Mouse (Mus musculus): ENCODE measurements at regions not wholly inside any gene's neighbourhood (a gene's known extent, or its start where the extent isn't known, plus 50 kb on each side); places are given as distances from the start of the nearest gene placed in this dataset.

DNA sequence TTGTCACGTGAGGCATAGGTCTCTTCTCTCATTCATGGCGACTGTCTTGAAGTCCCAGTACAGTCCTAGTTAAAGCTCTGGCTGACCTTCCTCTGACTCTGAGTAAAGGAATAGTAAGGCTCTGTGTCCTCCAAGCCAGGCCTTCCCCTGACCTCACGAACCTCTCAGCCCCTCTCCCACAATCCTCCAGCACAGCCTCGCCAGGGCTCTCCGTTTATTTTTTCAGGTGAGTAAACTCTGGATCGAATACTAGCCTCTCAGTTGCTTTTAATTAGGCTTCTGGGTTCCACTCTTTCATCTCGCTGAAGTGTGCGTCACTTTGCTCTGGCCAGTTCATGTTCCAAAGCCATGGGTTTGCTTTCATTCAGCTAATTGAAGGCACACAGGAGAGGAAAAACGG lies 133.8 kb downstream of the Mylk4 start:
- no peak for DNase-seq (ENCODE audit: low spot score in 2 of 2)

DNA sequence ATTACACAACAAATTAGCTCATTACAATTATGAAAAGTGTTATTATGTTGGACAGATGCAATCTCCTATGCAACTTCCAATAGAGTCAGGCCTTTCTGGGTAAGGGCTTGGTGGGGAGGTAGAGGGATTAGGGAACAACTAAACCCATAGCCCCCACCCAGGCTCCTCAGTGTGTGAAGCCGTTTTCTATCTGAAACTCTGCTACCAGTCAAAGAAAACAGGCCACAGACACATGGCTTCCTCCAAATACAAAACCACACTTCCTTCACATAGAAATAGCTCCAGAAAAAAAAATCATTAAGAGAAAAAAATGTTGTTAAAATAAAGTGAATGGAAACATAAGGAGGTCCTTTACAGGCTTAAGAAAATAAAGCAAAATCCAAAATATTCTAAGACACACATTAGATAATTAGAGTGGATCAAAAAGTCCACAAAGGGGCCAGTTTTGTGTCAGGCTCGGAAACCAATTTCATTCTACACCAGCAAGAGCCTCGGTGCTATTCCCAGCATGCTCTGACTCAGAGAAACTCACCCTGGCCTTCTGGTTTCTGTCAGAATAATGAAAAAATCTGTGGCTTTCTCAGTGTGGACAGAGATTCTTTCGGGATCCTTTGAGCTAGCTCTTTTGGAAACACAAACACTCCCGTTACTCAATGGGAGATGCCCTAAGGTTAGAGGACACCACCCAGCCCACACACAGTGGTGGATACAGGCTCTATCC lies 140.6 kb downstream of the Mylk4 start:
- no peak for DNase-seq (ENCODE audit: low spot score in 2 of 2)

DNA sequence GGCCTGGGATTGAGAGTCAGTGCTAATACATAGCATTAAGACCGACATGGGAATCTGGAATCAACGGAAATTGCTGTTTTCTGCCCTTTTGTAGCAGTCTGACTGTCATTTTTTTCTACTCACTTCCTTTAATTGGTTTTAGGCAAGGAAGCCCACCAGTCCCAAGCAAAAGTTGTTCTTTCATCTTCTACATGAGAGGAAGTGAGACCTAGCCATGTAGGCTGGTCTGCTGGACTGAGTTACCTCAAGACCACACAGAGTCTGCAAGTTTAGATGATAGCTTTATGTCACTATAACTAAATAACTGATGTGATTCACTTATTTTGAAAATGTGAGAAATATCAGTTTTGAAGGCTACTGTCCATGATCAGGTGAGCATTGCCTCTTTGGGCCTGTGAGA lies 142.8 kb downstream of the Mylk4 start:
- no peak for DNase-seq (ENCODE audit: low spot score in 2 of 2)

DNA sequence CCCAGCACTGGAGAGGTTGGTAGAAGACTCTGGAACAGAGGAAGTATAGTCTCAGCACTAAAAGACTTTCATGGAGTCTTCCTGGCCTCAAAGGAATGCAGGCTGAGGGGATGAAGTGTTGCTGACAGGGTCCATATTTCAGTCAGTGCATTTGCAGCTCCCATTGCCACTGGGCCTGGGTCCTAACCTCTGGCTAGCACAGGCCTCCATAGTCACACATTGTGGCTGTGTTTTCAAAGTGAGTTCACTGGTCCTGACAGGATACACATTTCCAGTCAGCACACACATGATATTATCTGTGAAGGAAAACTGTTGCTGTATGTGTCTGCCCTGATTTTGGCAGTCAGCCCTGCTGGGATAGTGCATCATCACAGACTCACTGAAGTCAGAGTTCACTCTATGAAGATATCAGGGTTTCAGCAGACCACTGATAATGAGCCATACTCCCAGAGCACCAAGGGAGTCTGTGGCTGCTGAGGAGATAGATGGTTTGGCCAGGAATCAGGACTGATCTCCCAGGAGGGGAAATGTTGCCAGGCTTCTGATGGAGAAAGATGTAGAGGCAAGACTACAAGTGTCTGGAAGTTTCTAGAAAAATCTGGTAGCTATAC lies 153.5 kb downstream of the Mylk4 start:
- peak in 1 of 2 experiments; percentile 9 for DNase-seq (ENCODE audit: low spot score in 2 of 2)

DNA sequence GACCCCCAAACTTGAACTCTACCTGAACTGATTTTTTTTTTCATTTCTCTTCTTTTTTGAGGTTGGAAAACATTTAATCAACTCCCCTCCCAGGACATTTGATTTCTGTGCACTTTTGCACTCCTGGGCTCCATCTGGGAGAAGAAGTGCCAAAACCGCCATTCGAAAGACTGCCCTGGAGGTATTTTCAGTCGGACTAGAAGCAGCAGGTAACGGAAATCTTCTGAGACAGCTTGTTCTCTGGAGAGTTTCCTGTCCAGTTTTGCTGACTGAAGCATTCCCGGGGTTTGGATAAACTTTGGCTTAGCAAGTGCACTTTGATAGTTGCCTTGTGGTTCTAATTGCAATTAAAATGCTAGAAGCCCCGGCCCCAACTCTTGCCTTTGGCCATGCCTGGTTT lies 169.8 kb downstream of the Mylk4 start:
- no peak for DNase-seq (ENCODE audit: low spot score in 2 of 2)

DNA sequence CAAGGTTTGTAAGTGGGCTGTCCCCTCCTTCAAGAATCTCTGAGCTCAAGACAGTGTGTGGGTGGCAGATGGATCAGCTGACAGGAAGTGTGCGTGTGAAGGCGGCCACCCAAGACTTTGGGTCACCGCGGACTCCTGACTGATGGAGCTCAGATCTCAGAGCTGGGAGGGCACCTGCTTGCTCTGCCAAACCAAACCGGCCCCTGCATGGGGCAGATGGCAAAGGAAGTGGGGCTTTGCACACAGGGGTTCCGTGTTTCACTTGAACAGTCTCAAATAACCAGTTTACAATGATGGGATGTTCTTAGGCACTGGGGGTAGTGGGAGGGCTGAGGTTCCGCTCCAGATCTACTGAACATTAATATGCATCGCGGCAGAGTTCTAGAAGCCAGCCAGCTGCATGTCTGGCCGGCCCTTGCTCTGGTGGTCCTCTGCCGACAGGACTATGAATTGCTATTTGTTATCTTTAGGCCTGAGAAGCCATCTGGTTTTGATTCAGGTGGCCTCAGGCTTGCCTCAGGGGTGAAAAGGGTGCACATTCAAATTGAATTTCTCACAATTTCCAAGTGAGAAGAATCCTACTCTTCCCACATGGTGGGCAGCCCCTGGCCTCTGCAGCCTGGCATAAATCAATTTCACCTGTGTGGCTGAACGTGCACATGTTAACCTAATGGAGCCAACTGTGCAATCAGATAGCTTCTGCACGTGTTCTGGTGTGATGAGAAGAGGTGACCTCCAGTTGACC lies 172.0 kb downstream of the Mylk4 start:
- DNase-seq (ENCODE audit: low spot score in 2 of 2), result no peak

DNA sequence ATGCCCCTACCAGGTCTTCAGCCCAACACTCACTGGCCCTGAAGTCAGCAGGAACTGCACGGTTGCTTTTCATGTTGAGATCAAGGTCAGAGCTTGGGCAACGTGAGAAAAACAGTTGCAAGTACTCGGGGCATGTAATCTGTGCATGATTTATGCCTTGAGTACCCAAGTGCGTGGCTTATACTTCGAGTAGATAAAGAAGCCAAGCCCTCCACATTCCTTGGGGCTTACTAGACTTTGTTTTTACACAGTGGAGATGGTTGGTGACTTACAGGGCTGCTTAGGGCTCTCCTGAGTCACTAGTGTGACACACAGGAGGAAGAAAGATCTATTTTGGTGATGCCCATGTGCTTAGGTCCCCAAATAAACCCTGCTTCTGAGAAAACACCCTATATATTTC lies 172.8 kb downstream of the Mylk4 start:
- DNase-seq (ENCODE audit: low spot score in 2 of 2), result peak; percentile 33 to 42

DNA sequence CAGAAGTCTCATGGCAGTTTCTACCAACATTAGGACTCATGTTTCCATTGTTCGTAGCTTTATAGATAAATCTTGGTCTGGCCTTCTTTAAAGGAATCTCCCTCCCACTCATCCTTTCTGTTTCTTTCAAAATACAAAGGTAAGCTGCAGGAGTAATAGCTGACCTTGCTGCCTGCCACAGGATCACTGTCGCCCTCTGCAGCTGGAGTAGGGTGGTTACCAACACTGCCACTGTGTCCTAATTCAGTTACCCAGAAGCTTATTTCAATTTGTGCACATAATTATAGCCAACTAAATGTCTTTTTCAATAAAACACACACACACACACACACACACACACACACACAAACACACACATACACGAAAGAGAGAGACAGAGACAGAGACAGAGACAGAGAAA lies 175.3 kb downstream of the Mylk4 start:
- no peak for DNase-seq (ENCODE audit: low spot score in 2 of 2)

DNA sequence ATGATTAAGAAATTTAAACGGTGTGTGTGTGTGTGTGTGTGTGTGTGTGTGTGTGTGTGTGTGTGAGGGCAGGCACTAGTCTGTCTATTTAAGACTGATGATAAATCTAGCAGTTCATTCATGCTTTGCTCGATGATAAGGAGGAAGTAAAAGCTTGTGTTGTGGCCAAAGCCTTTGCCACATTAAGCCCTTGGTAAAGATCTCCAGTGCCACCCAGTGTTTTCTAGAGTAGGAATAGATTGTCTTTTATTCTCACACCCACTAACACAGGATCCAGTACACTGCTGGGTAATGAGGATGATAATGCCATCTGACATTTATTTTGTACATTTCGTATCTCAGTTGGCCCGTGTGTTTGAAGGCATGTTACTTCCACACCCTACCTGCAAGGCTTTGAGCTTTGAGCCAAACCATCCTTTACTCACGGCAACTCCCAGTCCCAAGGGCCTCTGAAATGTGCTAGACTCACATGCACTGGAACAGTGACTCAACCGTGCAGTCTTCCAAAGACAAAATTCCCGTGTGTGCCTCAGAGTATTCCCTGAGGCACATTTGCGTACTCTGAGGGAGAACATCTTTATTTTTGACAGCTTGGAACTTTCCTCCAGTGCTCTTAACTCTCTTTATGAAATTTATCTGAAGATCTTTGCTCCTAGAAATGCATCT lies 179.7 kb downstream of the Mylk4 start:
- DNase-seq (ENCODE audit: low spot score in 2 of 2), result no peak

DNA sequence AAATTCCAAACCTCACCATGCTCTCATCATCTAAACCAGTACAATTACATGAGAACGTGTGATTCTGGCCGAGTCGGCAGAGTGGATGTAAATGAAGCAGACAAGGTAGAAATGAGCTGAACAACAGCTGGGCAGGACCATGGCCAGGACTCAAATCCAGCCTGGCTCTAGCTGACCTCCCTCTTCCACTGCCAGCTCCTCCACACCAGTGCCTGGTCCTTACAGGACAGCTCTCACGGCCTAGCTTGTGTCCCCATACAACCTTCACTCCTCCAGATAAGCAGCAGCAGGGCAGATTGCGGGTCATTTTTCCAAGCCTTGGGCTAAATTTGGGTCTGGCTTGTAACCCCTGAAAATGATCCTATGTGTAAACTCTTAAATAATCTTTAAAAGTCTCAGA lies 182.4 kb downstream of the Mylk4 start:
- DNase-seq (ENCODE audit: low spot score in 2 of 2), result no peak

DNA sequence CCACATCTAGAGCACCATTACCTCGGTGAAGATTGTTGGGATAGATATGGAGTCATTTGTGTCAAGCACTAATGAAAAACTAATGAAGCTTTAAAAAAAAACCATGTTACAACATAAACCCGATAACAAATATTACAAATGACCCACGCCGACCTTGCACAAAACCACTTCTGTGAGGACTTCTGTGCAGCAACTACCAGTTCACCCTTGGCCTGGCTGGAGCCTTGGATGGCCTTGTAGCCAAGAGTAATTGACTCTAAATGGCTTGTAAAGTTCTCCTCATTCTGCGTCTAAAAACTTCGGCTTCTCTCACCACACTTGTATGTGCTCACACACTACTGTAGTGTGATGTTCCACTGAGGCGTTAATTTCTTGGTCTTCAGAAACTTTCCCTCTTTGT lies 190.1 kb downstream of the Mylk4 start:
- DNase-seq (ENCODE audit: low spot score in 2 of 2), result no peak

DNA sequence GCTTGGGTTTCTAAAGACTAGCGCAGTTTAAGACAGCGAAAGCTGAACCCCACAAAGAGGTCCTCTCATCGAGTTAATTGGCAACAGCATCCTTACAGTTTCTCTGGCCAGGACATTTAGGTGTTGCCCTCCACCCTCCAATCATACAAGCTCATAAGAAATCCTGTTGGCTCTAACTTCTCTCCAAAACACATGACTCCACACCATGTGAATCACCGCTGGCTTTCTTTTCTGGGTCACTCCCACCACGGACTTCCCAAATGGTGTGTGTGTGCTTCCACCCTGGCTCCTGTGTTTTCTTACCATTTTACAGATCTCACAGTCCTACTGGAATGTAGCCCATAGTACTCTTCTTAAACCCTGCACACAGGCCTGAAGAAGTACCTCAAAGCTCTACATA lies 190.6 kb downstream of the Mylk4 start:
- no peak for DNase-seq (ENCODE audit: low spot score in 2 of 2)

DNA sequence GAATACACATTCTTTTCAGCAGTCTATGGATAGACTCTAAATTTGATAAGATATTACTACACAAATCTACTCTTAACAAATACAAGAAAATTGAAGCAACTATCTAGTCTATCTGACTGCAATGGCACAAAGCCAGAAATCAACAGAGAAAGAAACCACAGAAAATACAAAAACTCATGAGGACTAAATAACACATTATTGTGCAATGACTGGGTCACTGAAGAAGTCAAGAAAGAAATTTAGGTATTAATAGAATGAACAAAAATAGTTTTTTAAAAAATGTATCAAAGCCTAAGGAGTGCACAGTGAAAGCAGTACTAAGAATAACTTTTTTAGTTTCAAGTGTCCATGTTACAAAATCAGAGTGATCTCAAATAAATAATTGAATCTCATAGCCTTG lies 202.2 kb downstream of the Mylk4 start:
- no peak for DNase-seq (ENCODE audit: low spot score in 2 of 2)

DNA sequence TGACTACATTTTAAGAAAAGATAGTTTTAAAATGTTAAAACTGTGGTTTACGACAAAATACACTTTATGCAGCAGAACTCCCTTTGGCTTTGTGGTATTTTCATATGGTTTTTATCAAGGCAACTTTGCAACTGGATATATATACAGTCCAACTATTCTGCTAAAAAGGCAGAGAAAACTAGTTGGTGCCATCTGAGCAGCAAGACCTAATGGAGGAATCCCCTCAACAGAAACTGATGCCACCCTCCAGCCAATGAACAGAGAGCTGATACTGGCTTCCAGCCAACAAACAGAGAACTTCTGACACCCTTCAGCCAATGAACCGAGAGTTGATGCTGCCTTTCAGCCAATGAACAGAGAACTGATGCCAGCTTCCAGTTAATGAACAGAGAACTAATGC lies 215.9 kb downstream of the Mylk4 start:
- no peak for DNase-seq (ENCODE audit: low spot score in 2 of 2)

DNA sequence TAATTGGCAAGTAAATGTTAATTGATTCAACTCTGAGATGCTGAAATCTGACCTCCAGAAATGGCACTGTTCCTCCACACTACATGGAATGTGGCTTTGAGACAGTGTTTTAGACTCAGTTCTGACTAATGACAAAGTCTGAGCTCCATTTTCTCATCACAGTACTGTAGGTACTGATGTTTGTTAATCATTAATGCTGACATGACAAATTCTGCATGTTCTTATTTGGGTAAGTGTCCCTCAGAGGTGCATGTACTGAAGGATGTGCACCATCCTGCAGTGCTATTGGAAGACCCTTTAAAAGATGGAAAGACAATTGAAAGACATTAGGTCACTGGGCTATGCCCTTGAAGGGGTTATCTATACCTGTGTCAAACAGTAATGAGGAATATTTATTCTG lies 222.1 kb upstream of the Gmds start:
- DNase-seq (ENCODE audit: low spot score in 2 of 2), result no peak

DNA sequence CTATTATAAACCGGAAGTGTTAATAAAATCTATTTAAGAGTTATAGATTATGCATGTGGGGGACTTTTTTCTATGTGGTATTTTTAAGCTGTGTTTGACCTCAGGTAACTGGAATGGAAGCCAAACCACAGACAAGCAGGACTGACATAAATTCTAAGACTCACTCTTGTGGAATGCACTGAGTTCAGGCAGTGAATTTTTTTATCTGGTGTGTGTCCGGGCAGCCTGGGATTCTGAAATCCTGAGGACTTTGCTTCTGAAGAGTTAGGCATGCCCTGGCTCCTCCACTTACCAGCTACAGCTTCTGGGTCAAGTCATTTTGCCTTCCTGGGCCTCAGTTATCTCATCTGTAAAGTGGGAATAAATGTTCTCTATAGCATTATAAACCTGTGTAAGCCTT lies 217.9 kb upstream of the Gmds start:
- DNase-seq (ENCODE audit: low spot score in 2 of 2), result no peak

DNA sequence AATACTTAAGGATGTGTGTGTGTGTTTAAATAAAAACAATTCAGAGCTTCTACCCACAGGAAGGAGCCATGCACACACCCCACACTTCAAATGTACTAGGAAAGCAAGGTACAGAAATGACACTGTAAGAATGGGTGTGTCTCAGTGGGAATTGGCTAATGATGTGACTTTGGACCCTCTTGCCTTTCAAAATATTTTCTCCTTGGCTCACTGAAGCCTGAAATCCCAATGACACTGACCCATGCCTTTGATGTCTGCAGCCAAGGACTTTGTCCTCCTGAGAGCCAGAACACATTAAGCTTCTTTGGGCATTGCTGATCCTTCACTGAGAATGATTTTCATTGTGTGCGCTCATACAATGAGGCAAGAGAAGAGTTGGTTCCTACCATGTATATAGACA lies 216.5 kb upstream of the Gmds start:
- DNase-seq (ENCODE audit: low spot score in 2 of 2), result no peak

DNA sequence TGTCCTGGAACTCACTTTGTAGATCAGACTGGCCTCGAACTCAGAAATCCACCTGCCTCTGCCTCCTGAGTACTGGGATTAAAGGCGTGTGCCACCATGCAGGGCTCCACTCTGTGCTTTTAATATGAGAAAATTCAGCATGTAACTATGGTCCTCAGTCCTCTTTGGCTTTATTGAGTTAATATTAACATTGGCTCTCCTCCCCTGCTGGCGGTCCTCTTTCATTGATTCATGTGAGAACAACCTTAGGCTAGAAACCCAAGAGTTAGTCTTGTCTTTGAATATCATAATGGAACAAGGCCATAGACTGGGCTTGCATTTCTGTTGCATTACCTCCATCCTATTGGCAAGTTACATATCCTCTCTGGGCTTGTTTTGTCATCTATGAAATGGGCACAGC lies 216.1 kb upstream of the Gmds start:
- no peak for DNase-seq (ENCODE audit: low spot score in 2 of 2)

DNA sequence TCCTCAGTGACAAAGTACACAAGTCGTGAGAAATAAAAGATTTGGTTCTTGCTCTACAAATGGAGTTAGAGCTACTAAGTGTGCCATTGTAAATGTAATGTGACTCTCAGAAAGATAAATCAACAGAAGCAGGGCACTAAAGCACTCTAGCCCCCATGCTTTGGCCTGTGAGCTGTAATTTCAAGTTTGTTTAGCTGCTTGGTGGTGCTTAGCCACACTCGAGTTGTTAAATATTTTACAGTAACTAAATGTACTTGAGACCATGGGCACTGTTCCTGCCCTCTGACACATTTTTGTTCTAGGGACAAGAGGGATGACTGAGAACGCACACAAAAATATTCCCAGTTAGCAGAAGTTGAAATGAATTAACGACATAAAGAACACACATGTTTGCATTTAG lies 214.6 kb upstream of the Gmds start:
- DNase-seq (ENCODE audit: low spot score in 2 of 2), result no peak

DNA sequence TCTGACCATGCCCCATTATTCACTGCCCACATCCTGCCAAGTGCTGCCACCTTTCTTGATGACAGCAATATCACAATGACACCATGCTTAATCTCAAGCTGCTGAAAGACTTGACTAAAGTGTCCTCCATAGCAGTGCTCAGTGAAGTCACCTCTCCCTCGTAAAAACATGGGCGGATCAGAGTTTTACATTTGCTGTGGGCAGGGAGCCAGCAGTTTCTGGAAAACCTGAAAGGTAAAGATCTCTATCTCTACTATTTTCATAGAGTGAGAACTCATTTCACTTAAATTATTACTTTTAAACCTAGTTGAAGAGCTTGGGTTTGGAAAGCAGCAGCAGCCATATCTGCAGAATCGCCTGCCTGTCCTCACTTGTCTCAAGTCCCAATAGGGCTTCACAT lies 211.6 kb upstream of the Gmds start:
- peak; percentile 47 to 48 for DNase-seq (ENCODE audit: low spot score in 2 of 2)

DNA sequence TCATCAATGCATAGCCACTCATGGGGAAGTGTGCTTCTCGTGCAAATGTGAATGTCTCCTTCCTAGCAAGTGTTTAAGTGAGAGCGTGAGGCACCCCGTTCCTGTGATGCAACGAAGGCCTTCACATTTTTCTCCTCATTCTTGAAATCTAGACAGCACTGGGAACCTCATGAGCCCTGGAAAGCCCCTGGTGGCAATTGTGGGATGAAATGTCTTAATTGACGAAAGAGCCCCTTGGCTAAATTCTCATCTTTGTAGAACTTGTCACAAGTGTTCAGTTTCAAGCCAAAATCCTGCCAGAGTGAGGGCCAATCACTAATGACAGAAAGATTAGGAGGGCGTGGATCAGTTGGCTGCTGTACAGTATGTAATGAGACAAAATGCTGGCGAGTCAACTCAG lies 208.6 kb upstream of the Gmds start:
- DNase-seq (ENCODE audit: low spot score in 2 of 2), result no peak

DNA sequence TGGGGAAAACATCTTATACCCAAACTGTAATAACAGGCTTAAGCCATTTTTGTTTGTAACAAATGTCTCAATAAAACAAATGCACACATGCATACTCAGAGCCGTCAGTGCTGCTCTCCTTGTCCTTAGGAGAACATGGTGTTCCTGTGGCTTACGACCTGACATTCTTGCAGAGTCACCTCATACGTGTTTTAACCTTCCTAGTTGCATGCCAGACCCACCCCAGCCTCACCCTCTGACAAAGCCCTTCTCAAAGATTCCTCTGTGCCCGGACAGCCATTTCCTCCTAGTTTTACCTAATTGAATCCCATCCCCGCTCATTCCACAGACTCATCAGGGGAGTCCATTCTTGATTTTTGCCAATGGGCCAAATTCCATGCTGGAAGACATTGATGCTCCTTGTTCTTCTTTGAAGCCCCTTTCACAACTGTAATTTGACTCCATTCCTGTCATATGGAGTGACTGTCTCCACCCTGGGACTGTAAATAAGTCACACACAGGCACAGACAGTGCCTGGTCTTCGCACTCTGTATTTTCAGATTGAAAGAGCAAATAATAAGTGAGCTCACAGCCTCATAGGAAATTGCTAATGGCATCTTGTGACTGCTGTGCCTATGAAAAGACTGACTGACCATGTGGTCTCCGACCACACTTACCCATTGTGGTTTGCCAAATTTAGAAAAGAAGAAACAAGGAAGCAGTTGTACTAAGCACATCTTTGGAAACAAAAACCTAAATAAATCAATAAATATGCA lies 206.6 kb upstream of the Gmds start:
- DNase-seq (ENCODE audit: low spot score in 2 of 2), result no peak
